Mouse (Mus musculus): ENCODE data around the gene Ncoa5.

The Ncoa5 gene

GRCm38 (mm10) chr2:165034131-165035057, at the start of gene Ncoa5:
Gene Ncoa5, minus strand, starts transcription at chr2:165034867.
- peak; percentile 98 to 99 for DNase-seq

GRCm38 (mm10) chr2:165081257-165081656, 46.6 kb upstream of the Ncoa5 start:
- no peak for DNase-seq

DNA sequence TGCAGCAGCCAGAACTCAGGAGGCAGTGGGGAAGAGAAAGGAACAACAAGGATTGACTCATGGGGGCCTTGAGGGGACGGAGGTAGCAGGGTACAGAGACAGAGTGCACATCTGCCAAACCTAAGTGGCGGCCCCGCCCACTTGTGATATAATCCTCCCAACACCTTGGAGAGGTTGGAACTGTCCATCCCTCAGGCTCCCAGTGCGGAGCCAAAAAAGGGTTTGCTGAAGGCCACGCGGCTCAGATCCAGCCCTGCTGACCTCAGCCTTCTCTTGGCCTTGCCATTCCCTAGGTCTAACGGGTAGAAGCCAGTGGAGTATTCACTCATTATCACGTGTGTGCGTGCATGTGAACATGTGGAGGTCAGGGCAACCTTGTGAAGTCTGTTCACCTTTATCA, 46.0 kb upstream of the Ncoa5 start:
- DNase-seq: no peak

DNA sequence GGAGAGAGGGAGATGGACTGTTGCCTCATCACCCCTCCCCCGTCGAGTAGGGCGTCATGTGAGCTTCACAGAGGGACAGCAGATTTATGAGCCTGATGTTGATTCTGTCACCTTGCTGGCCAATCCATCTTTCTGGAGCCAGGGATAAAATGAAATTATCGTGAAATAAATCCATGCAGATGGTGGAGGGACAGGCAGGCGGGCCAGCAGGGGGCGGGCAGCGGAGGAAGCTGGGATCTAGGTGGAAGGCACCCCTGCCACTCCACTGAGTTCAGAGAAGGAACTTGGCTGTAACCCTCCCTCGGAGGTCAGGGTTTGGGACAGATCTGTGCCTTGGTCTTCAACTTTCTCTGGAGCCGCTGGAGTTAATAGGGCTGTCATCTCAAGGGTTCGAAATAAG, 43.9 kb upstream of the Ncoa5 start:
- DNase-seq: no peak

GRCm38 (mm10) chr2:165078045-165078444, 43.4 kb upstream of the Ncoa5 start:
- DNase-seq: no peak

DNA sequence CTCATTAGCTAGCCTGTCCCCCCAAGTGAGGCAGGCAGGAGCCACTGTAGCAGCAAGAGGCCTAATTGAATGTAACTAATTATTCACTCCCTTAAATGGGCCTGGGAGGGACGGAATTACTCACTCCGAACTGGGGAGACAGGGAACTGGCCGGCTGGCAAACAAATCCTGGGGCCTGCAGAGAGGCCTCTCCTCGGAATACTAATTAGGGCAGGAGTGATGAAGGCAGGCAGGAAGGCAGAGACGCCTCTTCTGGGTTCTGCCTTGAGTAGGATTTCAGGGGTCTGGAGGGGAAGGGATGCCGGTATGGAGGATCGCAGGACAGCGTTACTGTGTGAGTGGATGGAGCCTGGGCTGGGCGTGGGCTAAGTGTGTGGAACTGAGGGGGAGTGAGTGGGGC, 42.4 kb upstream of the Ncoa5 start:
- DNase-seq: no peak

- peak; percentile 63 to 69 for DNase-seq
Observed at GRCm38 (mm10) chr2:165074937-165075336, 40.3 kb upstream of the Ncoa5 start.

- DNase-seq: no peak
Observed at GRCm38 (mm10) chr2:165074081-165074884, 39.6 kb upstream of the Ncoa5 start.

GRCm38 (mm10) chr2:165073381-165073781, 38.7 kb upstream of the Ncoa5 start:
- no peak for DNase-seq

DNA sequence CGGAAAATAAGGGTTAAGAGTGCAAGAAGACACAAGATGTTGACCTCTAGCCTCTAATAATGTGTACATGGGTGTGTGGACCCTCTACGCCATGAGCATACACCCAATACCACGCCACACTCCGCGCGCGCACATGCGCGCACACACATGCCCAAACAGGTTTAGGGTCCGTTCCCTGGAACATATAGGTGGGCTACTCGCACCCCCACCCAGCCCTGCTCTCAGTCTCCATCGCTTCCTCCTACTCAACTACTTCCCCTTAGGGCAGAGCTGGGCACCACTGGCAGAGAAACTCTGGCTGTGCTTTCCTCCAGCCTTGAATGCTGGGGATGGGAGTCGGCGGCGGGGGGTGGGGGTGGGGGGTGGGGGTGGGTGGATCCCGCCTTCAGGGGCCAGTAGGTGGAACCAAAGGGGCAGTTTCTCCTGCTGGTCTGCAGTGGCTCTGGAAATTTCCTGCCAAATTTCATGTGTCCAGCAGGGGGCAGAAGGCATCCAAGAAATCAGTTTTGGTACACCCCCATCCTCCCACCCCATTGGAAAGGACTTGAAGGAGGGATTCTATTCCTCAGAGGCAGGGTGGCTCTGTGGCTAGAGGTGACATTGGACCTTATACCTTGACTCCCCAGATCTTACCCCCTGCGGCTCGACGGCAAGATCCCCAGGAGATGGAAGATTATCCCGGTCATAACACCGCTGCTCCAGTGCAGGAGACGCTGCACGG, 35.6 kb upstream of the Ncoa5 start:
- peak; percentile 24 to 29 for DNase-seq

DNA sequence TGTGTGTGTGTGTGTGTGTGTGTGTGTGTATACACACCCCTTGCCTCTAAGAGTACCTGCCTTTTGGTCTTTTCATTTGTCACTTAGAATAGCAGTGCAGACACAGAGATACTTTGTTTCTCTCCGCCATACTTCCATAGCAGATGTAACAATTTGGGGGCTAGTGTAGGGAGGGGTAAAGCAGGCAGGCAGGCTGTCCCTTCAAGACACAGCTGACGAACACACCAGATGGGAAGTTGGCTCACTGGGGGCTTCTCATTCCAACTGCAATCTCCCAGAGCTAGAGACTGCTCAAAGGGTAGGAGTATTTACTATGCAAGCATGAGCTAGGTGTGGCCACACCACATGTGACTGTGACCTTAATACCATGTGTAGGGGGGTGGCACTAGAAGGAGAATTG, 34.1 kb upstream of the Ncoa5 start:
- DNase-seq: no peak

DNA sequence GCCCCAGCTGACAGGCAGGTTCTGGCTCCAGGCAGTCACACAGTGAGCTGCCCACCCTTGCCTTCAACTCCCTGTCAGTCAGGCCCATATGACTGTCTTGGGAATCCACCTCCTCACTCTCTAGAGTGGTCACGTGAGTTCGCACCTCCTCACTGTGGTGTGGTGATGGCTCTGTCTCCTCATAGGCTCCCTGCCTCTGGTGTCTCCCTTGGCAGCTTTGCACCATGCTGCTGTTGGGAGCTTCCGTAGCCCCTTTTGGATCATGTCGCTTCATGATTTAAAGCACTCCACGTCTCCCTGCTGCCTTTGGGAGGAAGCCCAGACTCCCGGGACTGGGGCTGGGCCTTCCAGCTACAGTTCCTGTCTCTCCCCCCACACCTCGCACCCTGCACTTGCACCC, 29.8 kb upstream of the Ncoa5 start:
- no peak for DNase-seq

DNA sequence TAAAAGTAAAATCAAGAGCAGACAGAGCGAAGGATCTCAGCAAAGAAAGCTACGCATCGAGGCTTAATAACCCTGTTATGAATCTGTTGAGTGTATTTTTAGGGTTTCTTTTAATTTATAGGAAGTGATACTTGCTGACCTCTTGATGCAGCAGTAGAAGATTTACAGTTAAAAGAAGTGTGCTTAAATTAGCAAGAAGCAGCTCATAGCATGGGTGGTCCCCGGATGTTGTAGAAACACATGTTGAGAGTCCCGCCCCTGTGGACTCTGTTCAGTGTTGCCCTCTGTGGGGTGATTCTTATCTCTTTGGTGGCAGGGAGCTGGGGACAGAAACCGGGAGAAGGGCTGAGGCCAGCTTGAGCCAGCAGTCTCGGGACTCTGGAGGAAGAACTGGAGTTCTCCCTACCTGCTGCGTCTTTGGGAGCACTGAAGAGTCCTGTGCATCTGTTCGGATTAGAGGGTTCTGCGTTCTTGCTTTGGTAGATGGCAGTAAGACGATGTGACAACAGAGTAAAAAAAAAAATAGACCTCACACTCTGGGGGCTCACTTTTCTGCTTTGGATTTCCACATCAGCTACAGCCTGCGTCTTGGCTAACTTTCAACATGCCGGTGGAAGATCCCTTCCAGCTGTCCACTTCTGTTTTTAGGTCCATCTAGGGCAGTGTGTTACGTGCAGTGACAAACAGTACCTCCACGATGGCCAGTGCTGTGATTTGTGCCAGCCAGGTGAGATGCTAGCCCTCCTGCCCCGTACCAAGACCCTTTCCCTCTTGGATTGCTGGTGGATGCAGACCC, 27.2 kb upstream of the Ncoa5 start:
- no peak for DNase-seq

DNA sequence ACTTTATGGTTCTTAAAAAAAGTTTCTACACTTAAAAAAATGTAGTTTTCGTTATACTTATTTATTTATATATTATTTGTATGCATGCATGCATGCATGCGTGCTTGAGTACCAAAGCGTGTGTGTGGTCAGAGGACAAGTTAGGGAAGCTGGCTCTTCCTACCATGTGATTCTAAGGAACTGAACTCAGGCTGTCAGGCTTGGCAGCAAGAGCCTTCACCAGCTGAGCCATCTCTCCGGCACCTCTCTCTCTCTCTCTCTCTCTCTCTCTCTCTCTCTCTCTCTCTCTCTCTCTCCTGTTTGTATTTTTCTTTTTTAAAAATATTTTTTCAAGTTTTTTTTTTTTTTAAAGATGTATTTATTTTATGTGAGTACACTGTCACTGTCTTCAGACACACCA, 25.3 kb upstream of the Ncoa5 start:
- no peak for DNase-seq

- no peak for DNase-seq
Observed at GRCm38 (mm10) chr2:165056377-165057085, 21.9 kb upstream of the Ncoa5 start.

DNA sequence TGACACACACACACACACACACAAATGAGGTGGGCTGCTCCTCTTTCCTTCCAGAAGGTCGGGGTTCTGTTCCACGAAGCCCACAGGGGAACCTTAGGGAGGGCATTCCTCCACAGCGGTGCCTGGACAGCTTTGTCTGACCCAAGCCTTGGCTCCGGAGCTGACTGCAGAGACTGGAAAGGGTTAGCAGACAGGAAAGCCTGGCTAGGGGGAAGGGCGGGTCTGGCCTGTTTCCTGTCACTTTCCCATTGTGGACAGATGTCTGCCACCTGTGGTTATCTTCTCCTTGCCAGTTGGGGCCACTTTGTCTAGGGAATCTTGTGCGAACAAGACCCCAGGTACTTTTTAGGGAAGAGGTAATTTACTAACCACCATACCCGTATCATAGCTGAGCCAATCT, 21.2 kb upstream of the Ncoa5 start:
- no peak for DNase-seq

GRCm38 (mm10) chr2:165054888-165055852, 20.5 kb upstream of the Ncoa5 start, which contains the start of gene Cd40:
Gene Cd40, plus strand, starts transcription at chr2:165055627.
- peak; percentile 22 to 31 for DNase-seq

DNA sequence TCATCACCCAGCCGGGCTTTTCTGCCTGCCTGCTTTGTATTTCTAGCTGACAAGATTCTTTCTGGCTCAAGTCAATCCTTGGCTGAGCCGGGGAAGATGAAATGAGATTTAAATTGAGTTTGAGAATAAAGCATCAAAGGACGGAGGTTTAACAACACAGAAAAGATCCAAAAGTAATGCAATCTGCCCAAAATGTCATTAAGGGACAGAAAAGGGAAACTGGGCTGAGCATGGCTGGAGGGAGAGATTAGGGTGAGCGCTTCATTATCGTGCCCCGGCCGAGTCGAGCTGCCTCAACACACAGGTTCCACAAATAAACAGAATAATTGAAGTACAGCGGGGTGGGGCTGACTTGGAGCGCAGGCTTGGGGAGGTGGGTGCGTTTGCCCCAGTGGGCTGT, 16.9 kb upstream of the Ncoa5 start:
- DNase-seq: no peak

GRCm38 (mm10) chr2:165050826-165051548, 16.3 kb upstream of the Ncoa5 start:
- DNase-seq: no peak

- DNase-seq: no peak
Observed at GRCm38 (mm10) chr2:165049044-165049443, 14.4 kb upstream of the Ncoa5 start.

Measured in thymus, postnatal 36 days (tissue).